Mouse (Mus musculus) right cerebral cortex, adult 2 months (tissue): Measurements from ENCODE around the gene Hsd17b1.
A peak's percentile ranks its signal among the peaks of the same experiment; 100 is the strongest.
"Not testable (repeated sequence)": the region's sequence is repeated elsewhere in the genome, so short reads cannot be mapped to it uniquely, and the experiment has no call there.

Experiments
- DNase-seq, 2 experiments: peaks; one replicate each; pipeline ENCODE4 v3.0.0; 2021 to 2022; ENCODE audit warnings: low spot score in 2 of 2

The Hsd17b1 gene

GRCm38 (mm10) chr11:101085617-101086322, 7.6 kb downstream of the Hsd17b1 start:
- DNase-seq = no peak

GRCm38 (mm10) chr11:101086323-101086674, 8.1 kb downstream of the Hsd17b1 start:
- no peak for DNase-seq

- DNase-seq = peak; percentile 94 to 95
Measured at GRCm38 (mm10) chr11:101086756-101087681, 8.8 kb downstream of the Hsd17b1 start, which contains the start of gene Mlx. Mlx (plus strand) TSS chr11:101087277.

- DNase-seq = no peak
Measured at GRCm38 (mm10) chr11:101087682-101088055, 9.5 kb downstream of the Hsd17b1 start.

GRCm38 (mm10) chr11:101089931-101090330, 11.7 kb downstream of the Hsd17b1 start:
- no peak for DNase-seq

GRCm38 (mm10) chr11:101094930-101095313, 16.7 kb downstream of the Hsd17b1 start:
- no peak for DNase-seq

- DNase-seq = peak; percentile 96 to 98
Measured at GRCm38 (mm10) chr11:101095314-101096024, 17.3 kb downstream of the Hsd17b1 start, which contains the start of gene Psmc3ip. Psmc3ip (minus strand) TSS chr11:101095436.

GRCm38 (mm10) chr11:101098231-101098630, 20.0 kb downstream of the Hsd17b1 start:
- DNase-seq = no peak

- DNase-seq = no peak
Measured at GRCm38 (mm10) chr11:101103011-101103410, 24.8 kb downstream of the Hsd17b1 start.

GRCm38 (mm10) chr11:101109351-101109750, 31.1 kb downstream of the Hsd17b1 start:
- DNase-seq = no peak

GRCm38 (mm10) chr11:101110708-101111107, 32.5 kb downstream of the Hsd17b1 start:
- no peak for DNase-seq

- DNase-seq = no peak
Measured at GRCm38 (mm10) chr11:101111178-101111577, 33.0 kb downstream of the Hsd17b1 start.

GRCm38 (mm10) chr11:101112186-101112585, 34.0 kb downstream of the Hsd17b1 start:
- DNase-seq = no peak

GRCm38 (mm10) chr11:101115564-101115963, 37.4 kb downstream of the Hsd17b1 start:
- DNase-seq = no peak

GRCm38 (mm10) chr11:101118105-101118504, 39.9 kb downstream of the Hsd17b1 start:
- DNase-seq = no peak

GRCm38 (mm10) chr11:101119131-101119760, 41.0 kb downstream of the Hsd17b1 start:
- no peak for DNase-seq

GRCm38 (mm10) chr11:101119761-101120544, 41.7 kb downstream of the Hsd17b1 start, which contains the start of the genes Retreg3 and Tubg1:
Retreg3 (minus strand) TSS chr11:101119893.
Tubg1 (plus strand) TSS chr11:101119938.
- peak; percentile 98 for DNase-seq

GRCm38 (mm10) chr11:101120545-101121188, 42.5 kb downstream of the Hsd17b1 start:
- DNase-seq = no peak

- DNase-seq = not testable (repeated sequence)
Measured at GRCm38 (mm10) chr11:101124494-101124893, 46.3 kb downstream of the Hsd17b1 start.

- DNase-seq = not testable (repeated sequence)
Measured at GRCm38 (mm10) chr11:101125008-101125407, 46.8 kb downstream of the Hsd17b1 start.
